Mouse (Mus musculus) heart, postnatal 4 days (tissue): ENCODE measurements around the gene Smad6. TPM values are rescaled to one million over a fixed set of nuclear protein-coding genes. Genes with fewer than 3 reads are reported as not detected.

Source experiments
- DNase-seq: peaks from one replicate; pipeline ENCODE4 v3.0.0; 2021
- total RNA-seq, 2 experiments: library from RNA; stranded (reverse); gene quantifications; 2 replicates each; pipeline ENCODE4 v1.2.3; 2021

Smad6 gene
- 10 to 100 TPM; 18.5 to 20.1 TPM for total RNA-seq

DNA sequence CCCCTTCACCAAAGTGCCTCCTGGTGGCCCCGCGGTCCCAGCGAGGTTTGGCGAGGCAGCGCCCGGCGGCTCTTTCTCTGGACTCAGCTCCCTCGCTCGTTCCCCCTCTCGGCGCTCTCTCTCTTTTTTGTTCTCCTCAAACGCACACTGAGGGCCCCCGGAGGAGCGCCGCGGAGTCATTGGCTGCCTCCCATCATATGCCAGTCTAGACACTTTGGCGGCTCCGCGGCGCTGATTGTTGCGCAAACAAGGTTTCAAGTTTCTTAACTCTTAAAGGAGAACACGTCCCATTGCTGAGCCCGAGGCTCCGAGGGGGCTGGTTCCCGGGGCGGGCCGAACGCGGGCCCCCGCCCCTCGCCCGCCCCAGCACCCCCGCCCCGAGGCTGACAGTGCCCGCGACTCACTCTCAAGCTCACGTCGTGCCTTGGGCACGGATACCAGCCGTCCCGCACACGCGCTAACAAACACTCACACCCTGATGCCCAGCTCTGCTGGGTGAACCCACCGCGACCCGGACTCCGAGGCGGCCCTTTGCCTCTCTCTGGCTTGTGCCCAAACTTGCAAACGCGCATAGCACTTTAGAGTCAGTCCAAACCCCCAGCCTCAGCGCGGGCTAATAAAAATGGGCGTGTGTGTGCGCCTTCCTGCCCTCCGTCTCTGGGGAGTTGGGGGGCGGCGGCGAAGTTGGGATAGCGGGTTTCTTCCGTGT, at the start of gene Smad6:
Gene Smad6, minus strand, starts transcription at position 207 of the 709 bp plus-strand sequence.
- peak; percentile 93 for DNase-seq

DNA sequence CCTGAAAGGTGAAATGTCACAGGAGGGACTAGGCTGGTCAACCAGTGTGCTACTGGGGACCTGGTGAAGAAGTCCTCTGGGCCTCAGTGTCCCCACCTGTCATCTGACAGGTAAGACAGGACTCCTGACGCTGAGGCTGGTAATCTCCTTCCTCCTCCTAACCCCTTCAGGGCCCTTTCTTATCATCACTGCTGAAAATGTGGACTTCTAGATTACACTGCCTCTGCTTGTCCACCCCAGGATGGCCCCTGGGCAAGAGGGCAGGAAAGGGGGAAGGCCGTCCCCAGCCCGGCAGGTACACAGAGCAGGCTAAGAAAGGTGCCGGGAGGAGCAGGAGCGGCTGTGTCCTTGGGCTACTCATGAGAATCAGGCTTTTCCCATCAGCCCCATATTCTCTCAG, 48.8 kb upstream of the Smad6 start:
- no peak for DNase-seq

DNA sequence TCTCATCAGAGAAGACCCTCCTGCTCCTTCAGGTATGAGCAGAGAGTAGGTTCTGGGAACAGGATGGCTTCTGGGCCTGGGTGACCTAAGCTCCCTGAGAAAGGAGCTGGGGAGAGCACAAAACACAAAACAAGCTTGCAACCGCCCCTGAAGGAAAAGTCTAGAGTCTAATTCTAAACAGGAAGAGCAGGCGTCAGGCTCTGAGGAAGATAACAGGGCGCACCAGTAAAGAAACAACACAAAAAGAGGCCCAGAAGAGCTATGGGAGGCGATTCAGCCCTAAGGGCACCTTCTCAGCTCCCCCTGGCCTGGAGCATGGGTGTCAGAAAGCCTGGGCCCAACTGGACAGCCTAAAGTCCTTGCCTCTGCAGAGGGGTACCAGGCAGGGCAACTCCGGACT, 47.3 kb upstream of the Smad6 start:
- DNase-seq = no peak

DNA sequence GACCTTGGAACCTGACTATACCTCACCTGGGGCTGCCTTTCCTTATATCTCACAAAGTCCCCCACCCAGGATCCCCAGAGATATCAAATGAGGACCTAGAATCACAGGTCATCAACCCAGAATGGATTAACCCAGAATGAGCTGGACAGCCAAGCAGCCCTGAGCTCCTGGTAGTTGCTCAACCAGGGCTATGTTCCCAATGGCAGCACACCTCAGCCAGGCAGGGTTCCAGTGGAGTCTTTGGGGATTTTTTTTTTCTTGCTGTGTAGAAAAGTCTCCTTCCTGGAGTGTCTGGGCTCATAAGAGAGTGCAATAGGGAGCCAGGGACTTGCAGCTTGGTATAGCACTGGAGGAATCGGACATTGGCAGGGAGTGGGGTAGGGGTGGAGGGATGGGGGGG, 46.7 kb upstream of the Smad6 start:
- no peak for DNase-seq

DNA sequence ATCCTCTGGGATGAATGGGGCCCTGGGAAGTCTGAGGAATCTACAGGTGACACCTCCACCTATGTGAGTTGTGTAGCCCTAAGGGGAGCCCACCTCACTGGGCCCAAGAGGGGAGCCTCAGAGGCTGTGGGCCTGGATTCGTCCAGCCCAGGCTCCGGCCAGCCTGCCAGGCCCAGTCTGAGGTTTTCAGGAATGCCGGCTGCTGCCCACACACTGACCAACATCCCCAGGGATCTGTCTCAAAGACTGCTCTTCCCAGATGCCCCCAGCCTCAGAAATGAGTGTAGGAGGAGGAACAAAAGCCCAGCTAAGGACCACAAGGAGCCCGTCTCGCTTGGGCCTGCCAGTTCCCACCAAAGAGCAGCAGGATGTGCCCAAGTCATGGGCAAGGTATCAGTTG, 45.9 kb upstream of the Smad6 start:
- no peak for DNase-seq

DNA sequence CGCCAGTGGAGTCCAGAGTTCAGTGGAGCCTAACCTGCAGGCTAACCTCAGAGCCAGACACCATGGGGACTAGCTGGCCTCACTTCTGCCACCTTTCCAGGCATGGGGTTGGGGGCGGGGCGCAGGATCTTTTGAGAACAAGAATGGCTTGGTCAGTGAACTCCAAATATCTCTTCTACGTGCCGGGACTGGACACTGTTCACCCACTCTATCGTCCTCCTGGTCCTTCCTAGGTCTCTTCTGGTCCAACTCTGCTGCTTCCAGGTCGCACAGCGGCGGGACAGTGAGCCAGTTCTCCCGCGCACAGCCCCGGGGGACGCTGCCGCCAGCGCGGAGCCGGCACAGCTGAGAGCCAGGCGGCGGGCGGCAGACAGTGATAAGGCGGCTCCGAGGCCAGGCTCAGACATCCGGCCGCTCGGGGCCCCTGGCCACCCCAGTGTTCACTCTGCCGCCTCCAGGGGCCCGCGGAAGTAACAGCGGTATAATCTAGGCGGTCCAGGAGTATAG, 38.2 kb upstream of the Smad6 start:
- peak; percentile 74 for DNase-seq

DNA sequence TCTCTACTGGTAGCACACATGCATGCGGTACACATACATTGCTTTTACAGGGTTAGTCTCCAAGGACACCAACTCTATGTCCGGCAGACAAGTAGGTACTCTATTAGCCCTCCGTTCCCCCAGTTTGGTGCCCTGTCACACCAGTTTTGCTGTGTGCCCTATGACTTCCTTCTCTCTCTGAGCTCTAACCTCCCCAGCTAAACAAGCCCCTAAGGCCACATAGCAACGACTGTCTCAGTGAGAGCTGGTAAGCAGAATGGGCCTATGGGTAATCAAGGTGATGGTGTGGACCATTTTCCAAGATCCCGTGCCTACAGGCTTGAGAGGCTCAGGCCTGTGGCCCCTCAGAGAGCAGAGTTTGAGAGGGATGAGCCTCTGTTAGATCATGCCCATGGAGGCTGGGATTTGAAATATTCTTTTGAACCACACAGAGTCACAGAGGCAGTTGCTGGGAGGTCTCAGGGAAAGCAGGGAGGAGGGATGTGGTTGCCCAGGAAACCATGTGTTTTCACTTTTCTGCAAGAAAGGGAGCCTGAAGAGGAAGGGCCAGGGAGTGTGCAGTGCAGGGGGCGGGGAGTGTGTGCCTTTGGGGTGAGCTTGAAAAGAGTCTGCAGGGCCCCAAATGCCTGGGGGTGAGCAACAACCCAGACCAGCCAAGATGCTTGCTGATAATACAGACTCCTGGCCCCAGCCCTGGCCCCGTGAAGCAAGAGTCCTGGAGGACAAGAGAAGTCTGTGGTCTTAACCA, 36.2 kb upstream of the Smad6 start:
- DNase-seq = peak; percentile 37

DNA sequence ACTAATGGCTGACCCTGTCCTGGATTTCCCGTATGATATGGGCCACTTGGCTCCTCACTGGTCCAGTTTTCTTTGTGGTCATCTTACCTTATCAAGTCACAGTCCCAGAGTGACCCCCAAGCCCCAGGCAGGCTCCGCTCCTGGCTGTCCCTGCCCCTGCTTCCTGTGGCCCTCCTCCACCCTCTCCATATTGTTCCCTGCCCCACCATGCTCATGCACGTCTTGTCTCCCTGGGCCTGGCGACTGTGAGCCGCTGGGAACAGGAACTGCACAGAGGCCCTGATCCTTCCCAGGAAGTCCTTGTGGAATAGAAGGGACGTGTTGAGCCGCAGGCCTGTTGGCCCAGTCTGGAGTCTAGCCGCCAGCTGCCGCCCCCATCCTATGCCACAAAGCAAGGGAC, 33.3 kb upstream of the Smad6 start:
- peak; percentile 40 for DNase-seq

DNA sequence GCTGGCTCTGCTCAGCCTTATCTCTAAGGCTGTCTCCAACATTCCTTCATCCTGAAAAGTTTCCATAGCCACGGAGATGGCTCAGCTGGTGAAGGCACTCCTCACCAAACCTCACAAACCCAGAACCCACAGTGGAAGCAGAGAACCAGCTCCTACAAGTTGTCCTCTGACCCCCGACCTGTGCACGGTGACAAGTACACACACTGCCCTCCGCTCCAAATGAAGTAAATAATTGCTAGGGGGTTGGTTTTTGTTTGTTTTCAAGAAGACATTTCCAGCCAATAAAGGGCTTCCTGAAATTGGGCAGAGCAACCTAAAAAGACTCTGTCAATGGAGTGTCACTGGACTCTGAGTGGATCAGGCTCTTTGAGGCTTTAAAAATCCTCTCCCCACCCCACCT, 31.9 kb upstream of the Smad6 start:
- no peak for DNase-seq

DNA sequence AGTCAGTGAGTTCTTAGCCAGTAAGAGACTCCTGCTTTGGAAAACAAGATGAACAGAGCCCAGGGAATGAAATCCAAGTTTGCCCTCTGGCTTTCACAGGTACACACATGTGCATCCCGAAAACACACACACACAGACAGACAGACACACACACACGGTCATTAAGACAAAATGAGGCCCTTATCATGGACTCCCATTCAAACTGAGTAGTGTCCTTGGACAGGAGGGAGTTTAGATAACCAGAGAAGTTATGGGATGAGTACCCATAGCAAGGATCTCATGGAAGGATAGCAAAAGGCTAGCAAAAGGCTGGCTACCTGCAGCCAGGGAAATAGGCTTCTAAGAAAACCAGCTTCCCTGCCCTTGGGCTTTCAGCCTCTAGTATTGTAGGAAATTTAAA, 29.4 kb upstream of the Smad6 start:
- no peak for DNase-seq

DNA sequence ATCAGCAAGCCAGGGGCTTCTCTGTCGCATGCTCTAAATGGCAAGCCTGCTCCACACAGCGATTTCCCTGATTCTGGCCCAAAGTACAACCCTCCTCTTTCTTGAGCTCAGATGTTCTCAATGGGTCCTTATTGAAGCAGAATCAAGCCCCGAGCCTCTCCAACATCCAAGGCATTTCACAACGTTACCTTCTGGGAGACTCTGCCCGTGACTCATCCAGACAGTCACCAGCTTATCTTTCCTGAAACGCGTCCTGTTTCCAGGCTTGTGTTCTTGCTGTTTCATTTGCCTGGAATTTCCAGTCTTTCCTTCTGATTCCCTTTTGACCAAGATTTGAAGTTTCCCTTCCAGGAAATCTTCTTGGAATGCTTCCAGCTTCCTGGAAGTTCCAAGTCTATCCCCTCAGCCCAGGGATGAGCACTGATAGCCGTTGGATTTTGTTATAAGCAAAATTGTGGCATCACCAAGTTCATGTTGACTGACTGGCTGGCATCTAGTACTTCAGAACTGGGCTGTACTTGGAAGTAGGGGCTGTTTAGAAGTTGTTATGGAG, 28.7 kb upstream of the Smad6 start:
- DNase-seq = peak; percentile 23

DNA sequence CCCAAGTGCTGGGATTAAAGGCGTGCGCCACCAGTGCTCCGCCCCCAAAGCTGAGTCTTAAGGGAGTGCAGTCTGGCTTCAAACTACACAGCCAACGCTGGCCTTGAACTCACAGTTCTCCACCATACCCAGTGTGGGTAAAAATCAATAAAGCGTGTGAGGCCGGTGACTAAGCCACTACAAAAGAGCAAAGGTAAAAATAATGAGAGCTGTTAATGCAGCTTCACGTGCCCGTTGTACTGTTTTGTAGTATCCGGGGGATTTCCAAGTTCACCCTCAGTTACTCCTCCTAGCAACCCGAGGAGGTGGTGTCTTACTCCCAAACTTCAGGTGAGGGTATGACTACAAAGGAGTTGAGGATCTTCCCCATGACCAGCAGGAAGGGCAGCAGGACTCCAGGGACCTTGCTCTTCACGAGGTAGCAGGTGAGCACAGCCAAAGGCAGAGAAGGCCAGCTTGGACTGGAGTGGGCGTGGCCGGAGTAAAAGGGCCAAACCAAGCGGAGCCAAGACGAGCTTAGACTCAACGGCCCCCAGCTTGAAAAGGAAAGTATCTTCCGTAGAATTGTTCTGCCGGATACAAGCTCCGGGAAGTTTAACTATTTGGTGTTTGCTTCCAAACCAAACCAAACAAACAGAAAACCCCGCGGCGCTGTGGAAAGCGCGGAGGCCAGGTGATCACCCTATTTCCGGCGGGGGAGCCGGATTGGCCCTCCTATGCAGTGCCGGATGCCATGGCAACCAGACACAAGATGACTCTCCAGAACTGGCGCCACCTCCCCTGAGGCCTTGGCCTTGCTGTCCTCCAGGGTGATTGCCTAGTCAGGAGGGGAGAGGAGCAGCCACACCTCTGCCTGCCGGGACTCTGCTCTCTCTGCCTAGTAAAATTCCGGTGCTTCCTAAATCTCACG, 27.9 kb upstream of the Smad6 start:
- peak; percentile 74 for DNase-seq

DNA sequence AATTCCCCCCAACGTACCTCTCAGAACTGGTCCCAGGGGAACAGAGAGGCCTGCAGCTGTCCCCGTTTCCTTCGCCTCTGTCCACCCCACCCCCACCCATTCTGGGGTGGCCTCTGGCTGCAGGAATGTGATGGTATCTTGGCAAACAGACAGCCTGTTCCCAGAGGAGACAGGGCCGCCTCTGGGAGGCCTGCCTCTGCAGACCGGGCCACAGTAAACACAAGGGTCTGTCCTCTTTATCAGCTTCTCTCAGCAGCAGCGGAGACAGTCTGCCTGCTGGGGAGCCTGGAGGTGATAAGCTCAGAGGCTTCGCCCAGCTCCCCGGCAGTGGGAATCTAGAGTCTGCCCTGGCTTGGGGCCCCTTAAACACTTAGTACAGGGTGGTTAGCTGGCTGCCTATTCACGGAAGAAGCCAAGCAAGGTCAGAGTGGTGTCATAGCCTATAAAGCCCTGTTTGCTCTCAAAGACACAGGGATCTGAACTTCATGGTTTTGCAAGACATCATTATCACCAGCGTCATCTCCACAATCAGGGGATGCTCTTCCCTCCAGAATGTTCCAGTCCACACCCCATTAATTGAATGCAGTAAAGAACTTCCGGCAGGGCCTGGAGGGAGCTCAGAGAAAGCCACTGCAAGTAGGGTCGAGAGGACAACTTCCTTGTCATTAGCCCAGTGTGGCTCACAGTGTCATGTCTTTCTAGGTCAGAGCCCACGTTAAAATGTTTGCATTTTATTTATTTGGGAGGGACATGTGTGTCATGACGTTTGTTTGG, 23.4 kb upstream of the Smad6 start:
- DNase-seq = peak; percentile 82

DNA sequence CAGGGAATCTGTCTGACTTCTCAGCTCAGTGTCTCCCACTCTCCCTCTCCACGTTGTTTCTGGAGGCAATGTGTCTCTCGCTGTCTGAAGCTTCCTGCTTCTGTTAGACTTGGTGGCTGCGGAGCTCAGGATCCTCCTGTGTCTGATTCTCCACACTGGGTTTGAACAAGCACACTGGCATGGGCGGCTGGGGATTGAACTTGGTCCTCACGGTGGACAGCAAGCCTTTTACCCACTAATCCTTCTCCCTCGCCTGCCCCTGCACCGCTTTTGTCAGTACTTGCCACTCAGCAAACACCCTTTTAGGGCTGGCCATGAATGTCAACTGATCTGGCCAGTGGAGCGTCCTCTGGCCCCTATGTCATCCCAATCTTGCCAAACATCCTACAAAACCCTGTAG, 22.5 kb upstream of the Smad6 start:
- no peak for DNase-seq

DNA sequence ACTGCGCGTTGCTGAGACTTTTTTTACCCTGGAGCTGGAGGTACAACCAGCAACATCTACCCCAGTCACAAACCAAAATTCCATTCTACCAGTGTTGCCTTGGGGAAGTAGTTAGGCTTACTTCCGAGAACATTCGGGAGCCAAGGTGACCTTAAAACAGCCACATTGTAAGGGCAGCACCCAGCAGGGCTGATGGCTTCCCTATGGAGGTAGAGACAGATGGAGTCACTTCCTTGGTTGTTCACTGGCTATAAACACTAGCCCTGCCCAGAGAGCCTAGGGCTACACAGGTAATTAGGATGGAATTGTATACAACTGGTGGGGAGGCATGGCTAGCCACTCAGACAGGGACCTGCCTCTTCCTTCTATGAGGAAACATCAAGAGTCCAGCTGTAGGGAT, 21.1 kb upstream of the Smad6 start:
- no peak for DNase-seq

DNA sequence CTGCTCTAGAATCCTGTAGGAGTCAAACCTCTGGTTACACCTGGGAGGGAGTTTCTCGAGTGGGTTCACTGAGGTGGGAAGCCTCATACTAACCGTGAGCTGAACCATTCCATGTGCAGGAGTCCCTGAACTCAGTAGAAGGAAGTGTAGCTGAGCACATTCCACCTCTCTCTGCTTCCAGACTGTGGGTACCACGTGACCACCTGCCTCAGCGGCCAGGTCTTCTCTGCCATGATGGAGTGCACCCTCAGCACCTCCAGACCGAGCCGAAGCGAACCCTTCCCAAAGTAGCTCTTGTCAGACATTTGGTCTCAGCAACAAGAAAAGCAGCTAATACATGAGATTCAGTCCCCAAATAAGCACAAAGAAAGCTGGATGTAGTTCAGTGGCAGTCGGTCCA, 20.4 kb upstream of the Smad6 start:
- DNase-seq = no peak

DNA sequence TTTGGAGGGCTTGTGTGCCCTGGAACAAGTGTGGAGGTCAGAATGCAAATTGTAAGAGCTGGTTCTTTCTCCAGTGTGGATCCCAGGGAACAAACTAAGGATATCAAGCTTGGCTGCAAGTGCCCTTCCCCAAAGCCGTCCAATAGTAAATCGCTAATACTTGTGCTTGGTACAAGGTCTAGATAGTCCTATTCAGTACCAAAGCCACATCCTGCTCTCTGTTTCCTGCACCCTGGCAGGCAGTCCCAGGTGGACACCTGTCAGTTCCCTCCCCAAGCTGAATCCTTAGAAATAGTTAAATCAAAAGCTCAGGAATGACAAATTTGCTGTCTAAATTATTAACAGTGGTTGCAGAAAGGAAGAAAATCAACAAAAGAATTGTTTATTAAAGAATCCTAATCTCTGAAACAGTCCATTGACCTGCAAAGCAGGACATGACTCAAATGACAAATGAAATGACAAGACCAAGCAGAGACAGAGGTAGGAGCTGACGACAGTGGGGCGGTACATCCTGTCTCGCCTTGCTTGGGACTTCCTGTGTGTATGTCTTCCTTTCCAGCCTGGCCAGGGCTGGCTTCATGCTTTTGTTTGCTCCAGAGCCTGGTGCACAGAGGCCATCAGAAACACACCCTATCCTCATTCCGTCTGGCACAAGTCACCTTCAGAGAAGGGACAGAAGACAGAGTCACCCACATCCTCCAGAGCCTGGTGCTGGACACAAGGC, 8.2 kb upstream of the Smad6 start:
- no peak for DNase-seq

DNA sequence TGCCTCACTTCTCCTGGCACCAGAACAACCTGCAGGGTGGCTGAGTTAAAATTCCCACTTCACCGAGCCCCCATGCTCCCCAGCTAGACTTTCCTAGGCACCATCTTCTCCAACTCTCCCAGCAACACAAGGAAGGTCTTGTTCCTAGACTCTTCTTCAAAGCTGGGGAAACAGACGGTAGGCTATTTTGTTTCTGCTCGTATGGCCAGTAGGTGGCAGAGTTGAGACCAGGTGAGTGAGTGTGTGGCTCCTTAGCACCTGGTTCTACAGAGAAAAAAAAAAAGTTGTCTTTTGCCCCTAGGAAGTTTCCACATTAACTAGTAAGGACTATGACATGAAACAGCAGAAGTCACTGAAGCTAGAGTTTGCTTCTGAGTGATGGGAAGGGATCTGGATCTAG, 3.7 kb upstream of the Smad6 start:
- peak; percentile 70 for DNase-seq

DNA sequence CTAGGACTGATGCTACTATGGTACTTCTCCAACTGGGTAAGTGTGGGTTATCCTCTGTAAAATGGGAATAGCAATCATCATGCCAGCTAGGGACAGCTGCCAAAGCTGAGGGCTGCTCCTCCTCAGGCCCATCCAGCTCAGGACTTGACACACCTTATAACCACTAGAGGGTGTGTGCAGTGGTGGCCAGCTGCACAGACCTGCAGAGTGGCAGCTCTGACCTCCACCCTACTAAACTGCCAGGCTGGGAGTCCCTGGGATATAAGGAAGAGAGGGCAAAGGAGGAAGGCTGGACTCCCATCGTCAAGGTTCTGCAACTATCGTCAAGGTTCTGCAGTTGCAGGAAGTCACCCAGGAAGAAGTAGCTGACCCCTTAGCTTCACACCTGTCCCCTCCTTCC, 3.1 kb upstream of the Smad6 start:
- peak; percentile 41 for DNase-seq

DNA sequence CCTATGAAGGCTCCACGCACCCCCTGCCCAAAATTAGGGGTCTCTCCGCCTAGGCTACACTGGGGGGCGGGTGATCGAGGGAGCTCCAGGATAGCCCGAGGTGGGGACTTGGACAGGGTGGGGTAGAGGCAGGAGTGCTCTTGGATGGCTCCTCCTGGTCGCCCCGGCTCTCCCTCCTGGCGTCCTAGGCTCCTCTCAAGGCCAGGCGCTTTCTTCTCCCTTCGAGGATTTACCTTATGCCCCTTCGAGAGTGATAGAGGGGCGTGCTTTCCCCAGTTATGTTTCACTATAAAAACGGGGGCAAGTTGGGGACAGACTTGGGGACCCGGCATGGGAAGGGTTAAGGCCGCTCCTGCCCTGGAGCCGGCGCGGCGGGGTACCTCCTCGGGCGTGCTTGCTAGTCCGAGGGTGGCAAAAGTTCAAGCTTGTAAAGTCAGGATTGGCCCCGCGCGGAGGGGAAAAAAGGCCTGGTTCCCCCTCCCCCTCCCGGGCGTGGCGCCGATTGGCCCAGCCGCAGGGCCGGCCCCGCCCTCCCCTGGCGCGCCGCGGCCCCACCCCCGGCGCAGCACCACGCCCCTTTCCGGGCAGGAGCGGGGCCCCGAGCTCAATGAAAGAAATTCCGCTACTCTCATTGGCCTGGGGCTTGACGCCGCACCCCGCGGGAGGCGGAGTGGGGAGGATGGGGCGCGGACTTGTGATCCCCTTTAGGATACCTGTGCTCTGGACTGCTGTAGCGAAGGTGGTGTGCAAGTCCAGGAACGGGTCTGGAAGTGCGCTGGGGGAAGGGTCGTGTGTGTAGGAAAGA, 905 bp upstream of the Smad6 start:
- peak; percentile 99 for DNase-seq
